ENCODE assay signal across 9 mouse cellular contexts in the genomic region with DNA sequence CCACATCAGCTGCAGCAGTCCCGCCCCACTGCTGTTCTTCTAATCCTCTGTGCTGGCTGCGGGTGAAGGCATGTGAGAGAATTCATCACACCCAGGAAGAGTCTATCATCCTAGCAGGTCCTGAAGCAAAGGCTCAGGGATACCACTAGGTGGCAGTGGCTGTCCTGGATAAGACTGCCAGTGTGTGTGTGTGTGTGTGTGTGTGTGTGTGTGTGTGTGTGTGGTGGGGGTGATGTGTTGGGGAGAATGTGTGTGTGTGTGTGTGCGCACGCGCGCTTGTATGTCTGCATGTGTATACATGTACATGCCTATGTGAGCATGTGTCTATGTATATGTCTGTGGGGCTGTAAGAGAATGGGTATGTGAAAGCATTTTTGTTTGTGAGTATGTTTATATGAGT. TPM values are rescaled to one million over a fixed set of nuclear protein-coding genes. Genes with fewer than 3 reads are reported as not detected.
A peak's percentile ranks its signal among the peaks of the same experiment; 100 is the strongest.
DNase-seq lines count a peak whose midpoint lies in the region; ATAC-seq lines count a peak whose summit lies in the region.
"Had no signal": no experiment of that assay in that cellular context is flagged by ENCODE, and none has a peak within 500 bp of the region (broad histone marks: within the 10 kb centered on the region; RNA-seq: fewer than 3 reads in every experiment).

No protein-coding gene starts in this region.

- WGBS in hindbrain, embryonic 10.5 days, result 71% methylated on average over 6 of the region's 6 CpGs
- WGBS in hindbrain, embryonic 13.5 days, result 65% methylated on average over 6 of the region's 6 CpGs
- WGBS in embryonic facial prominence, embryonic 11.5 days, result 74% methylated on average over 6 of the region's 6 CpGs

- H3K4me1 ChIP-seq in hindbrain, embryonic 10.5 days (replicated peaks), result peaks cover 14% of the 10 kb centered on the region
- peaks cover 14% of the 10 kb centered on the region for H3K4me1 ChIP-seq in hindbrain, embryonic 13.5 days (replicated peaks)
- H3K4me1 ChIP-seq in embryonic facial prominence, embryonic 11.5 days (ENCODE audit: control insufficient read depth, insufficient read depth, low read length), result no peaks in the 10 kb centered on the region; the same call in 1 of the 2 replicates

- no peak overlapping the region for H3K9ac ChIP-seq in hindbrain, embryonic 13.5 days
- H3K9ac ChIP-seq in embryonic facial prominence, embryonic 11.5 days (replicated peaks; ENCODE audit: low read length), result no peak overlapping the region

- no peaks in the 10 kb centered on the region for H3K36me3 ChIP-seq in hindbrain, embryonic 10.5 days
- no peaks in the 10 kb centered on the region for H3K36me3 ChIP-seq in hindbrain, embryonic 13.5 days
- no peaks in the 10 kb centered on the region for H3K36me3 ChIP-seq in embryonic facial prominence, embryonic 11.5 days (replicated peaks; ENCODE audit: control insufficient read depth, insufficient read depth, low read depth, low read length)

- no peak overlapping the region for H3K4me2 ChIP-seq in hindbrain, embryonic 13.5 days
- H3K4me2 ChIP-seq in embryonic facial prominence, embryonic 11.5 days (ENCODE audit: low read depth, low read length), result no peak overlapping the region

- H3K4me3 ChIP-seq in hindbrain, embryonic 10.5 days, result no peak overlapping the region
- no peak overlapping the region for H3K4me3 ChIP-seq in hindbrain, embryonic 13.5 days
- H3K4me3 ChIP-seq in embryonic facial prominence, embryonic 11.5 days (ENCODE audit: low read depth, low read length), result no peak overlapping the region

- peaks cover 6% of the 10 kb centered on the region; the same call in 1 of the 2 replicates for H3K27me3 ChIP-seq in hindbrain, embryonic 10.5 days (ENCODE audit: insufficient read depth, poor library complexity, severe bottlenecking)
- 0 out of 2 replicates have a peak, but pooled peaks cover 10% of the 10 kb centered on the region for H3K27me3 ChIP-seq in hindbrain, embryonic 13.5 days
- no peaks in the 10 kb centered on the region for H3K27me3 ChIP-seq in embryonic facial prominence, embryonic 11.5 days (ENCODE audit: control insufficient read depth, insufficient read depth, low read length)

- no peak overlapping the region for H3K27ac ChIP-seq in hindbrain, embryonic 10.5 days
- H3K27ac ChIP-seq in hindbrain, embryonic 13.5 days, result no peak overlapping the region
- no peak overlapping the region for H3K27ac ChIP-seq in embryonic facial prominence, embryonic 11.5 days (replicated peaks; ENCODE audit: low read depth, low read length)

- H3K9me3 ChIP-seq in hindbrain, embryonic 10.5 days, result no peaks in the 10 kb centered on the region
- no peaks in the 10 kb centered on the region for H3K9me3 ChIP-seq in hindbrain, embryonic 13.5 days
- no peaks in the 10 kb centered on the region for H3K9me3 ChIP-seq in embryonic facial prominence, embryonic 11.5 days (replicated peaks; ENCODE audit: control insufficient read depth, low read length)

- no peak for ATAC-seq in hindbrain, embryonic 13.5 days (ENCODE audit: low FRiP score)
- no peak for ATAC-seq in embryonic facial prominence, embryonic 11.5 days (replicated peaks; ENCODE audit: insufficient number of reproducible peaks, low FRiP score, low TSS enrichment, low read depth)
- peak; percentile 88 for ATAC-seq in megakaryocyte progenitor cell, adult 5-6 weeks (replicated peaks; ENCODE audit: poor library complexity)

- DNase-seq in hindbrain, embryonic 10.5 days (ENCODE audit: low spot score), result peak; percentile 52
- peak; percentile 37 for DNase-seq in urinary bladder, postnatal 14 days (ENCODE audit: low spot score)
- no peak for DNase-seq in urinary bladder, postnatal 4 days (ENCODE audit: low spot score in 2 of 2)
- DNase-seq in embryonic facial prominence, embryonic 11.5 days (ENCODE audit: low spot score), result peak; percentile 68
- DNase-seq in spleen, postnatal 4 days (ENCODE audit: low spot score in 2 of 2), result no peak
- no peak for DNase-seq in natural killer cell, adult 2 months (ENCODE audit: low spot score in 2 of 2)

RNA-seq across cellular contexts. Expression of a gene that starts 17.9 kb away (rescaled TPM):
- 1.7 and 4.6 TPM in 2 replicates for polyA plus RNA-seq in hindbrain, embryonic 10.5 days (2016; fragmentation: Nextera tagmentation; extraction: Ambion mirVana)
- 2.1 and 3.2 TPM in 2 replicates for polyA plus RNA-seq in hindbrain, embryonic 13.5 days (2015; fragmentation: Nextera tagmentation; extraction: Ambion mirVana)
- polyA plus RNA-seq in embryonic facial prominence, embryonic 11.5 days (2014; fragmentation: Nextera tagmentation; extraction: Ambion mirVana), result 38.6 and 41.5 TPM in 2 replicates
- not detected in 2 replicates for total RNA-seq in megakaryocyte progenitor cell, adult 5-6 weeks (2015)
- total RNA-seq in megakaryocyte progenitor cell, adult 5-6 weeks (2017), result 0.04 TPM in 1 of 2 replicates, not detected in the other

RNA-seq across cellular contexts. Expression of a gene that starts 21.3 kb away (rescaled TPM):
- polyA plus RNA-seq in hindbrain, embryonic 10.5 days (2016; fragmentation: Nextera tagmentation; extraction: Ambion mirVana), result 4.7 and 5.3 TPM in 2 replicates
- 4.6 and 5.0 TPM in 2 replicates for polyA plus RNA-seq in hindbrain, embryonic 13.5 days (2015; fragmentation: Nextera tagmentation; extraction: Ambion mirVana)
- polyA plus RNA-seq in embryonic facial prominence, embryonic 11.5 days (2014; fragmentation: Nextera tagmentation; extraction: Ambion mirVana), result 3.1 and 5.1 TPM in 2 replicates
- 18.4 and 23.7 TPM in 2 replicates for total RNA-seq in megakaryocyte progenitor cell, adult 5-6 weeks (2015)
- total RNA-seq in megakaryocyte progenitor cell, adult 5-6 weeks (2017), result 13.4 and 20.3 TPM in 2 replicates

RNA-seq across cellular contexts. Expression of a gene that starts 43.7 kb away (rescaled TPM):
- not detected in 2 replicates for polyA plus RNA-seq in hindbrain, embryonic 10.5 days (2016; fragmentation: Nextera tagmentation; extraction: Ambion mirVana)
- polyA plus RNA-seq in hindbrain, embryonic 13.5 days (2015; fragmentation: Nextera tagmentation; extraction: Ambion mirVana), result not detected in 2 replicates
- polyA plus RNA-seq in embryonic facial prominence, embryonic 11.5 days (2014; fragmentation: Nextera tagmentation; extraction: Ambion mirVana), result not detected in 2 replicates
- not detected in 2 replicates for total RNA-seq in megakaryocyte progenitor cell, adult 5-6 weeks (2015)
- total RNA-seq in megakaryocyte progenitor cell, adult 5-6 weeks (2017), result not detected in 2 replicates
- total RNA-seq: layer of hippocampus, postnatal 25 days had no signal

Comparison
In these comparisons a context has a peak if more than half of its experiments do, and no peak if none do; other contexts are left out.
1. DNase-seq: peak in hindbrain, embryonic 10.5 days (single experiment), urinary bladder, postnatal 14 days (single experiment) and embryonic facial prominence, embryonic 11.5 days (single experiment); none in urinary bladder, postnatal 4 days (0 of 2), spleen, postnatal 4 days (0 of 2) and natural killer cell, adult 2 months (0 of 2).